Mouse (Mus musculus) liver, embryonic 14.5 days (tissue): ENCODE measurements around the gene Chrm3. TPM values are rescaled to one million over a fixed set of nuclear protein-coding genes. Genes with fewer than 3 reads are reported as not detected.

Experiments used
- ATAC-seq: fragments of 200-750 bp; cut with Nextera tagmentation; 2 replicates; pipeline ENCODE4 v1.8.0; 2017; ENCODE audit warnings: moderate number of reproducible peaks, mild to moderate bottlenecking, moderate library complexity; ENCODE audit not compliant: insufficient read depth
- DNase-seq, 3 experiments: peaks; one replicate each; pipeline ENCODE4 v3.0.0-alpha.2; 2012 to 2013; ENCODE audit warnings: low read depth in 3 of 3, low spot score in 3 of 3
- H3K27ac ChIP-seq: fragments of 300-500 bp; sonication (generic); 2 replicates; pipeline ENCODE4 v1.5.1; 2014; ENCODE audit warnings: moderate library complexity, mild to moderate bottlenecking, control low read depth, inconsistent platforms
- H3K27me3 ChIP-seq: fragments of 300-500 bp; sonication (generic); 2 replicates; pipeline ENCODE4 v1.6.1; 2014; ENCODE audit warnings: mild to moderate bottlenecking, low read length, moderate library complexity; ENCODE audit not compliant: control insufficient read depth, insufficient read depth
- H3K36me3 ChIP-seq: fragments of 300-500 bp; sonication (generic); replicated peaks from 2 replicates; pipeline ENCODE4 v1.6.1; 2014; ENCODE audit warnings: low read depth; ENCODE audit not compliant: control insufficient read depth, insufficient read depth
- H3K4me1 ChIP-seq, 2 experiments: fragments of 200-500 bp in 1 of 2; fragments of 300-500 bp in 1 of 2; sonication (generic) in 1 of 2; replicated peaks; 2 replicates each; pipeline ENCODE4 v1.6.1; 2012 to 2014; ENCODE audit warnings: antibody characterized with exemption in 1 of 2, inconsistent platforms in 1 of 2, low read length in 1 of 2; ENCODE audit not compliant: control insufficient read depth in 2 of 2, insufficient read depth in 2 of 2
- H3K4me2 ChIP-seq: fragments of 300-500 bp; sonication (generic); 2 replicates; pipeline ENCODE4 v1.6.1; 2014; ENCODE audit warnings: low read depth, mild to moderate bottlenecking, control low read depth, moderate library complexity
- H3K4me3 ChIP-seq, 2 experiments: fragments of 200-500 bp in 1 of 2; fragments of 300-500 bp in 1 of 2; sonication (generic) in 1 of 2; 2 replicates each; pipeline ENCODE4 v1.5.1; 2012 to 2014; ENCODE audit warnings: low read depth in 2 of 2, low read length in 2 of 2, mild to moderate bottlenecking in 2 of 2, control low read depth in 1 of 2, inconsistent platforms in 1 of 2, moderate library complexity in 1 of 2; ENCODE audit not compliant: insufficient read depth in 1 of 2
- H3K9ac ChIP-seq: fragments of 300-500 bp; sonication (generic); replicated peaks from 2 replicates; pipeline ENCODE4 v1.6.1; 2014; ENCODE audit warnings: mild to moderate bottlenecking, control low read depth, moderate library complexity
- H3K9me3 ChIP-seq: fragments of 300-500 bp; sonication (generic); 2 replicates; pipeline ENCODE4 v1.6.1; 2016; ENCODE audit warnings: low read length, mixed read lengths; ENCODE audit not compliant: control insufficient read depth
- CTCF ChIP-seq: IDR thresholded peaks from 2 replicates; pipeline ENCODE4 v1.5.1; 2016; ENCODE audit warnings: antibody characterized with exemption, low read depth, control low read depth
- EP300 ChIP-seq: IDR thresholded peaks from 2 replicates; pipeline ENCODE4 v1.6.1; 2016; ENCODE audit warnings: antibody characterized with exemption, low read depth
- WGBS: fragments of 180-500 bp; shearing (Covaris S2); extraction: QIAGEN DNeasy Blood & Tissue Kit; methylation state at CpG from one replicate; pipeline ENCODE4 v1.1.7; 2014; ENCODE audit not compliant: insufficient replicate concordance; 5-methylcytosine and 5-hydroxymethylcytosine counted together
- polyA plus RNA-seq, 2 experiments: library from polyadenylated mRNA; depleted of rRNA in 1 of 2; stranded (reverse) in 1 of 2; unstranded in 1 of 2; fragments of >200 nt; fragmentation: Nextera tagmentation in 1 of 2; extraction: Ambion mirVana in 1 of 2; gene quantifications; 2 replicates each; pipeline versions ENCODE4 v1.2.1 to v1.2.3; 2012 to 2014

The Chrm3 gene
- polyA plus RNA-seq, 2 experiments = 0.03 TPM; not detected in 1

- no peak overlapping the region for H3K4me3 ChIP-seq
- H3K4me2 ChIP-seq = no peak overlapping the region
- no peaks in the 10 kb centered on the region for H3K27me3 ChIP-seq
- 58% methylated on average over 6 of the region's 6 CpGs for WGBS
- ATAC-seq = no peak
- H3K9ac ChIP-seq = no peak overlapping the region
- no peaks in the 10 kb centered on the region for H3K36me3 ChIP-seq
- no peaks in the 10 kb centered on the region for H3K9me3 ChIP-seq
- H3K27ac ChIP-seq = no peak overlapping the region
- TF ChIP-seq CTCF (no peak), EP300 (no peak)
- no peak for DNase-seq
- H3K4me1 ChIP-seq = no peaks in the 10 kb centered on the region
Observed at GRCm38 (mm10) chr13:10199206-10199956, 161.3 kb downstream of the Chrm3 start.

- no peak overlapping the region for H3K4me2 ChIP-seq
- H3K4me1 ChIP-seq = no peaks in the 10 kb centered on the region
- H3K9ac ChIP-seq = no peak overlapping the region
- WGBS = 40% methylated on average over 2 of the region's 2 CpGs
- no peak for DNase-seq
- ATAC-seq = no peak
- no peak overlapping the region for H3K4me3 ChIP-seq
- H3K27me3 ChIP-seq = no peaks in the 10 kb centered on the region
- H3K9me3 ChIP-seq = no peaks in the 10 kb centered on the region
- TF ChIP-seq EP300 (no peak), CTCF (no peak)
- no peaks in the 10 kb centered on the region for H3K36me3 ChIP-seq
- no peak overlapping the region for H3K27ac ChIP-seq
Observed at GRCm38 (mm10) chr13:10189829-10190228, 170.8 kb downstream of the Chrm3 start.

GRCm38 (mm10) chr13:10187926-10188325 lies 172.7 kb downstream of the Chrm3 start:
- Histone ChIP-seq H3K9ac (no peak overlapping the region), H3K27me3 (no peaks in the 10 kb centered on the region), H3K36me3 (no peaks in the 10 kb centered on the region), H3K9me3 (no peaks in the 10 kb centered on the region), H3K4me1 (no peaks in the 10 kb centered on the region), H3K27ac (no peak overlapping the region), H3K4me2 (no peak overlapping the region), H3K4me3 (no peak overlapping the region)
- TF ChIP-seq EP300 (no peak), CTCF (no peak)
- WGBS = 65% methylated on average over 3 of the region's 3 CpGs
- no peak for ATAC-seq
- no peak for DNase-seq

- no peak overlapping the region for H3K27ac ChIP-seq
- no peak overlapping the region for H3K9ac ChIP-seq
- ATAC-seq (no peak), DNase-seq (no peak)
- no peaks in the 10 kb centered on the region for H3K27me3 ChIP-seq
- no peaks in the 10 kb centered on the region for H3K36me3 ChIP-seq
- no peak overlapping the region for H3K4me2 ChIP-seq
- 61% methylated on average over 4 of the region's 4 CpGs for WGBS
- H3K4me3 ChIP-seq = no peak overlapping the region
- no peak for TF ChIP-seq CTCF
- no peak for TF ChIP-seq EP300
- no peaks in the 10 kb centered on the region for H3K4me1 ChIP-seq
- no peaks in the 10 kb centered on the region for H3K9me3 ChIP-seq
Observed at GRCm38 (mm10) chr13:10183837-10184236, 176.8 kb downstream of the Chrm3 start.

GRCm38 (mm10) chr13:10182756-10183155 lies 177.9 kb downstream of the Chrm3 start:
- Histone ChIP-seq H3K27ac (no peak overlapping the region), H3K4me2 (no peak overlapping the region), H3K36me3 (no peaks in the 10 kb centered on the region), H3K9me3 (no peaks in the 10 kb centered on the region), H3K4me3 (no peak overlapping the region), H3K27me3 (no peaks in the 10 kb centered on the region), H3K4me1 (no peaks in the 10 kb centered on the region), H3K9ac (no peak overlapping the region)
- DNase-seq = no peak
- 29% methylated on average over 2 of the region's 2 CpGs for WGBS
- no peak for ATAC-seq
- no peak for TF ChIP-seq EP300
- no peak for TF ChIP-seq CTCF
